8 mouse cellular contexts compared by ENCODE assay signal in the genomic region with DNA sequence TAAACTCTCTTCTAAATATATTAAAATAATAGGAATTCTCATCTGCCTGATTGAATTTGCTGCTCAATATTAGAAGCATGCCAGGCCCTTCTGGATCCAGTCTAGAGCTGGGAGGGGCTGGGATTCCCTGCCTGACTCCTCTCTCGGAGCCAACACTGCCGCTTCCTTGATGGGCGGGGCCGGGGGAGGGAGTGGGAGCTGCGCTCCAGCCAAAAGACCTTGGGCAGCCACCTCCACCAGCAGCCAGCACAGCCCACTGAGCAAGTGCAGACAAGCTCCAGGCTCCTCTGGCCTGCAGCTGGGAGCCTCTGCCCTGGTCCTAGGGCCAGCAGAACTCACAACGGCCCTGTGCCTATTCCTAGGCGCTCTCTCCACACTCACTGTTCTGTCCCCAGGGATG.
DNase-seq lines count a peak whose midpoint lies in the region; ATAC-seq lines count a peak whose summit lies in the region.

No protein-coding gene starts in this region.

- H3K36me3 ChIP-seq in neural tube, embryonic 12.5 days = no peaks in the 10 kb centered on the region
- H3K36me3 ChIP-seq in forebrain, embryonic 10.5 days (replicated peaks) = no peaks in the 10 kb centered on the region
- no peaks in the 10 kb centered on the region for H3K36me3 ChIP-seq in lung, embryonic 16.5 days (ENCODE audit: control insufficient read depth, insufficient read depth, low read length)

- no peaks in the 10 kb centered on the region for H3K9me3 ChIP-seq in neural tube, embryonic 12.5 days
- no peaks in the 10 kb centered on the region for H3K9me3 ChIP-seq in forebrain, embryonic 10.5 days
- no peaks in the 10 kb centered on the region for H3K9me3 ChIP-seq in lung, embryonic 16.5 days (ENCODE audit: control insufficient read depth, low read length)

- no peak overlapping the region for H3K4me3 ChIP-seq in neural tube, embryonic 12.5 days
- H3K4me3 ChIP-seq in forebrain, embryonic 10.5 days = no peak overlapping the region
- no peak overlapping the region for H3K4me3 ChIP-seq in lung, embryonic 16.5 days (ENCODE audit: low read length)

- H3K27me3 ChIP-seq in neural tube, embryonic 12.5 days (replicated peaks) = peaks cover 16% of the 10 kb centered on the region; the same call in 1 of the 2 replicates
- H3K27me3 ChIP-seq in forebrain, embryonic 10.5 days (ENCODE audit: poor library complexity, severe bottlenecking) = peaks cover 99% of the 10 kb centered on the region
- no peaks in the 10 kb centered on the region for H3K27me3 ChIP-seq in lung, embryonic 16.5 days (ENCODE audit: control insufficient read depth, insufficient read depth, low read depth, low read length)

- H3K4me1 ChIP-seq in neural tube, embryonic 12.5 days = no peaks in the 10 kb centered on the region
- peaks cover 31% of the 10 kb centered on the region for H3K4me1 ChIP-seq in forebrain, embryonic 10.5 days
- peaks cover 17% of the 10 kb centered on the region for H3K4me1 ChIP-seq in lung, embryonic 16.5 days (replicated peaks; ENCODE audit: control insufficient read depth, insufficient read depth, low read length)

- H3K4me2 ChIP-seq in neural tube, embryonic 12.5 days (replicated peaks) = no peak overlapping the region
- H3K4me2 ChIP-seq in lung, embryonic 16.5 days (ENCODE audit: low read depth, low read length) = no peak overlapping the region

- WGBS in neural tube, embryonic 12.5 days = 42% methylated on average over 7 of the region's 7 CpGs
- 26% methylated on average over 7 of the region's 7 CpGs for WGBS in forebrain, embryonic 10.5 days
- 27% methylated on average over 5 of the region's 7 CpGs for WGBS in lung, embryonic 16.5 days

- no peak overlapping the region for H3K27ac ChIP-seq in neural tube, embryonic 12.5 days
- peak overlapping the region; percentile 60 for H3K27ac ChIP-seq in forebrain, embryonic 10.5 days
- peak overlapping the region; percentile 33; the same call in 1 of the 2 replicates for H3K27ac ChIP-seq in lung, embryonic 16.5 days (ENCODE audit: low read length)

- DNase-seq in neural tube, embryonic 10.5 days (ENCODE audit: extremely low spot score, low spot score) = no peak
- DNase-seq in forebrain, embryonic 10.5 days (ENCODE audit: extremely low spot score, low spot score) = peak; percentile 21
- DNase-seq in heart, postnatal 4 days = peak; percentile 52
- no peak for DNase-seq in cerebellum, postnatal 36 days
- DNase-seq in spleen, postnatal 10 days (ENCODE audit: low spot score in 2 of 2) = no peak

- ATAC-seq in neural tube, embryonic 12.5 days (ENCODE audit: low FRiP score, low read depth) = peak; percentile 53; the same call in 1 of the 2 replicates
- ATAC-seq in lung, embryonic 16.5 days (ENCODE audit: low read depth) = peak; percentile 83
- no peak for ATAC-seq in frontal cortex, adult (ENCODE audit: low TSS enrichment)

- H3K9ac ChIP-seq in neural tube, embryonic 12.5 days = no peak overlapping the region
- H3K9ac ChIP-seq in lung, embryonic 16.5 days (ENCODE audit: low read length) = no peak overlapping the region

Comparison
In these comparisons a context has a peak if more than half of its experiments do, and no peak if none do; other contexts are left out.
1. DNase-seq: peak in forebrain, embryonic 10.5 days (single experiment) and heart, postnatal 4 days (single experiment); none in neural tube, embryonic 10.5 days (single experiment), cerebellum, postnatal 36 days (0 of 2) and spleen, postnatal 10 days (0 of 2).